Mouse (Mus musculus): Measurements from ENCODE around the gene Apbb1. TPM values are rescaled to one million over a fixed set of nuclear protein-coding genes. Genes with fewer than 3 reads are reported as not detected.

The Apbb1 gene
- polyA plus RNA-seq, 1 experiment, result 0.01 TPM

DNA sequence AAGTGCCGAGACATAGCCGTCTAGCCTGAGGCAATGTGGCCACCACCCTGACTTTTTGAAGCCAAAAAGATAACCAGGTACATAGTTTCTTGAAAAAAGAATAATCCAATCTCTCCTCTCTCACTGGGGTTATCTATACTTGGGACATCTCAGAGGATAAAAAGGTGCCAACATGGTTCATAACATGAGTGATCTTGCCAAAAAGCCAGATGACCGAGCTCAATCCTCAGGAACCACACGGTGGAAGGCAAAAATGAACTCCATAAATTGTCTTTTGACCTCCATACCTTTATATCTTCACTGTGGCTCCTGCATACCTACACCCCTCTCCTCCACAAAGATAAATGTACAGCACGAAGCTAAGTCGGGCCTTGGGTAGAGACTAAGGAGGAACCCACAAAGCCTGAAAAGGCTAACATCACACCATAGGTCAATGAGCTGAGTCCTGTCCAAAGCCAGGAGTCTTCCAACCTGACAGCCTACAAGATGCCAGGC is 4.0 kb downstream of the Apbb1 start:
- TF ChIP-seq TAL1 (IDR thresholded peaks at IDR 0.05; ENCODE audit: low read length) (no peak), GATA1 (IDR thresholded peaks at IDR 0.05; ENCODE audit: low read length) (no peak)
- Histone ChIP-seq H3K4me3 (replicated peaks) (no peak overlapping the region), H3K4me1 (ENCODE audit: control insufficient read depth) (peaks cover 9% of the 10 kb centered on the region), H3K36me3 (ENCODE audit: control insufficient read depth) (no peaks in the 10 kb centered on the region), H3K27me3 (ENCODE audit: control insufficient read depth) (peaks cover 30% of the 10 kb centered on the region), H3K9me3 (ENCODE audit: control insufficient read depth, low read length) (no peaks in the 10 kb centered on the region)

DNA sequence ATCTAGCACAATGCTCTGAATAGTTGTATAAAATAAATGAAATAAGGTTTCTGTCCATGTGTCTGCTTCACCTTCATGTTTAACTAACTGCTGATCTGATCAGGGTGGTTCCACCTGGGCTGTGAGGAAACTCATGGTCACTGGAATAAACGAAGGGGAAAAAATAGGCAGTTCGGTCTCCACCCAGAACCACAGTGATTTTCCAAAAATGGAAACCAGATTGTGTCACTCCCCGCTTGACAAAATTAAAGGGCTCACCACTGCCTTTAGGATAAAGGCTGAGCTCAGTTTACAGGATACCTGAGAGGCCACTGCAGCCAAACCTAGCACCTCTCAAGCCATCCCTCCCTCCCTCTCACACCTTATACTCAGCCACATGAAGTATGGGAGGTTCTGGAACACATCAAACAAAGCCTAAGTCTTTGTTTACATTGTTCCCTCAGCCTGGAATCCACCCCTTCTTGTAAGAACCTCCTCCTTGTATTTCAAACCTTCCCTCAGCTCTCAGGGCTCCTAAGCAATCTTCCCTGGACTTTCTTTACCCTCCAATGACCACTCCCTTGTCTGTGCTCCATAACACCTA is 5.2 kb downstream of the Apbb1 start:
- H3K4me3 ChIP-seq (replicated peaks), result no peak overlapping the region
- H3K4me1 ChIP-seq (ENCODE audit: control insufficient read depth), result peaks cover 7% of the 10 kb centered on the region
- no peak for TF ChIP-seq GATA1 (IDR thresholded peaks at IDR 0.05; ENCODE audit: low read length)
- peaks cover 20% of the 10 kb centered on the region for H3K27me3 ChIP-seq (ENCODE audit: control insufficient read depth)
- no peaks in the 10 kb centered on the region for H3K36me3 ChIP-seq (ENCODE audit: control insufficient read depth)
- H3K9me3 ChIP-seq (ENCODE audit: control insufficient read depth, low read length), result no peaks in the 10 kb centered on the region

DNA sequence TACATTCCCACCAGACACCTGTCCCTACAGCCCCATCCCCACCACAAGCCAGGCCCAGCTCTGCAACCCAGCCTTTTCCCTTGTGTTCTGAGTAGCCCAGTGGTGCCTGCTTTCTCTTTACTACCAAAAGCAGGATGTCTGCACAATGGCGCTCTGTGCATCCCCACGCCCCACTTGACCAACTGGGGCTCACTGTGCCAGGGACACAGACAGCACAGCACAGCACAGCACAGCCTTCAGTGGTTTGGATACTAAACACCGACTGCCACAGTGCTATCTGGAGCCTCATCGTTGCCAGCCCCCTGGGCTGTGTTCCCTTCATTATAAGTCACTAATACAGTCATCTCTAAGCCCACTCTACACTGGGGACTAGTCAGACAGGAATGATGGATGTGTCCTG is 6.9 kb downstream of the Apbb1 start:
- Histone ChIP-seq H3K4me3 (replicated peaks) (no peak overlapping the region), H3K4me1 (ENCODE audit: control insufficient read depth) (no peaks in the 10 kb centered on the region), H3K36me3 (ENCODE audit: control insufficient read depth) (no peaks in the 10 kb centered on the region), H3K27me3 (ENCODE audit: control insufficient read depth) (peaks cover 3% of the 10 kb centered on the region), H3K9me3 (ENCODE audit: control insufficient read depth, low read length) (no peaks in the 10 kb centered on the region)
- no peak for TF ChIP-seq TAL1 (IDR thresholded peaks at IDR 0.05; ENCODE audit: low read length)
- no peak for TF ChIP-seq GATA1 (IDR thresholded peaks at IDR 0.05; ENCODE audit: low read length)

DNA sequence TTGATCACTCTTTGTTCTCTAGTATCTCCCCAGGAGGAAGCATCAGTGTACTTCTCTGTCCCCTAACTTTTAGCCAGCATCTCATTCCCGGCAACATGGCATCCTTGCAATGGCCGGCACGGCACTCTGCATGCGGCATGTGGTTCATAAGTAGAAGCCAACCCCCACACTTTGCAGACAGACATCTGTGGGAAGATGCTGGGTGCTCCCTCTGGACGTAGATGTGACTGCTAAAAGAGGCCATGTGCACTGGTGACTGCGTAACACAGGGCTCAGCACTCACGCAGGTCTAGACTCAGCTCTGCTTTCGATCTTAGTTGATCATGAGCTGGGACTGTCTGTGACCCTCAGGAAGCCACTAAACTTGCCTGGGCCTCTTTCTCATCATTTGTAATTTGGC is 8.5 kb downstream of the Apbb1 start:
- H3K9me3 ChIP-seq (ENCODE audit: control insufficient read depth, low read length), result no peaks in the 10 kb centered on the region
- no peaks in the 10 kb centered on the region for H3K4me1 ChIP-seq (ENCODE audit: control insufficient read depth)
- TF ChIP-seq TAL1 (IDR thresholded peaks at IDR 0.05; ENCODE audit: low read length) (no peak), GATA1 (IDR thresholded peaks at IDR 0.05; ENCODE audit: low read length) (no peak)
- no peaks in the 10 kb centered on the region for H3K36me3 ChIP-seq (ENCODE audit: control insufficient read depth)
- peaks cover 4% of the 10 kb centered on the region; the same call in 1 of the 2 replicates for H3K27me3 ChIP-seq (ENCODE audit: control insufficient read depth)
- H3K4me3 ChIP-seq (replicated peaks), result no peak overlapping the region

DNA sequence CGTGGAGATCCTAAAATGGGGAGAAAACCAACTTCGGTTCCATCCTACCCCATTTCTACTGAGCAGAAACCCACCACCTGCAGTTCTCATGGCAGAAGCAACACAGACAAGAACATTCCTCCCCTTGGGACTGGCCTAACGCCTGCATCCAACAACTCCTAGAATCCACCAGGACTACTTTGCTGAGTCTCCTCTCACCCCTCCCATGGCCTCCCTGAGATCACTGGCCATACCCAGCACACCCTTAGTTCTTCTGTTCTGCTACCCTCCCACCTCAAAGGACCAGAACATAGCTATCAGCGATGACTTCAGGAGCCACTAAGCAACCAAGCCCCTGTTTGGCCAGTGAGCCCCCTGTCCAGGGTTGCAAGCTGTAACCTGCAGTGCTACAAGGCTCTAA is 10.7 kb downstream of the Apbb1 start:
- Histone ChIP-seq H3K4me3 (replicated peaks) (no peak overlapping the region), H3K27me3 (ENCODE audit: control insufficient read depth) (peaks cover 4% of the 10 kb centered on the region; the same call in 1 of the 2 replicates), H3K36me3 (ENCODE audit: control insufficient read depth) (no peaks in the 10 kb centered on the region), H3K9me3 (ENCODE audit: control insufficient read depth, low read length) (no peaks in the 10 kb centered on the region), H3K4me1 (ENCODE audit: control insufficient read depth) (no peaks in the 10 kb centered on the region)
- TF ChIP-seq GATA1 (IDR thresholded peaks at IDR 0.05; ENCODE audit: low read length), result no peak
- TF ChIP-seq TAL1 (IDR thresholded peaks at IDR 0.05; ENCODE audit: low read length), result no peak

DNA sequence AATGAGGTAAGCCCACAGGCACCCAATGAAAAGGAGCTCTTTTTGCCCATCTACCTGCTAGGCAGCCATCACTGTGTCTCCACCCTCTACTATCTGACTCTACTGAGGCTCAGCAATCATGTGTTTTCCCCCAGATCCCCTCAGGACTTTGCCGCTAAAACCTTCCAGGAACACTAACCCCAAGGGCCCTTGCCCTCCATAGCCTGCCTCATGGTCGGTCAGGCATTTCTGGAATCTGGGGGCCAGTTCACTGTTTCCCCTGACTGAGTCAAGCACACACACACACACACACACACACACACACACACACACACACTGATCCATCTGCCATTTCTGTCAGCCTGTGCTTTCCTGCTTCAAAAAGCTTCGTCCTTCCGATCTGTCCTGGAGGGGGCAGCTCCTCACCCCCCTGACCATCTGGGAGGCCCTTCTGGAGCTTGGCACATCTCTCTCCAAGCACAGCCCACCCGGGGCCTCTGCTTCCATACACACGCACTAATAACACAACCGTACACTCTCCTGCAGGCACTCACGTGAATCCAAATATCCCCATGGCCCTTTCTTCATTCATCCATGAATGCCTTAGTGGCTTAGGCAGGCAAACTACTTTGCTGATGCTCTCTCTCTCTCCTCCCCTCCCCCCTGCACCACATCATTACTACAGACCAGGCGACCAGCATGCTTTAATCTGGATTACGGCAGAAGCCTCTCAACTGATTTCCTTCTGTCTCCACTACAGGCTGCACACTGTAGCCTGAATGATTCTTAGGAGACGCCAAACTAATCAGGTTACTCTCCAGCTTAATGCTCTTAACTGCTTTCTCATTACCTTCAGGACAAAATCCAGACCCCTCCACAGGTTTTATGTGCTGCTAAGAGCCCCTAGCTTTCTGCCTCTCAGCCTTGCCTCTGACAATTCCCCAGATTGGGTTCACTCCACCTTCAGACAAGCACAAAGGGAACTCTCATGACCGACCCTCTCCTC is 11.6 kb downstream of the Apbb1 start:
- H3K4me3 ChIP-seq (replicated peaks), result no peak overlapping the region
- H3K4me1 ChIP-seq (ENCODE audit: control insufficient read depth), result no peaks in the 10 kb centered on the region
- TF ChIP-seq GATA1 (IDR thresholded peaks at IDR 0.05; ENCODE audit: low read length), result no peak
- no peak for TF ChIP-seq TAL1 (IDR thresholded peaks at IDR 0.05; ENCODE audit: low read length)
- H3K36me3 ChIP-seq (ENCODE audit: control insufficient read depth), result no peaks in the 10 kb centered on the region
- peaks cover 4% of the 10 kb centered on the region; the same call in 1 of the 2 replicates for H3K27me3 ChIP-seq (ENCODE audit: control insufficient read depth)
- H3K9me3 ChIP-seq (ENCODE audit: control insufficient read depth, low read length), result no peaks in the 10 kb centered on the region

DNA sequence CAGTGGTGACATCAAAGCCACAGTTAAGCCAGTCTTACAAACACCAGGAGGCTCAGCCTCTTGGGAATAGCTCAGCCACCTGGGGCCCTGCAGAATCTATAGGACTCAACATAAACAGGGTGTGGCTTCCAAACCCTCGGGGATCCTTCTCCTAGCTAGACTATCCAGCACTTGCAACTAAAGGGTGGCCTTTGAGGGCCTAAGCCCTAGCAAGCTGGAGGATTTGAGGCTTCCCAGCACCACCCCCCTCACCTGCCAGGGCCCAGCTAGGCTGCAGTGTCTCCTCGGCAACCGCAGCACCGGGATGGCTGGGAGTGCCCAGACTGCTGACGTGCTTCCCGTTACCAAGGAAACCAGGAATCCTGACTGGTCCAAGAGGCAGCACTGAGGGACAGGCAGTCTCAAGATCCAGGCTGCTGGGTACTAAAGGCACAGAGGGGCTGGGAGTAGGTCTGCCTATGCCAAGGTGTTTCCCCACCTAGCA is 12.4 kb downstream of the Apbb1 start:
- Histone ChIP-seq H3K9me3 (ENCODE audit: control insufficient read depth, low read length) (no peaks in the 10 kb centered on the region), H3K4me1 (ENCODE audit: control insufficient read depth) (no peaks in the 10 kb centered on the region), H3K27me3 (ENCODE audit: control insufficient read depth) (peaks cover 4% of the 10 kb centered on the region; the same call in 1 of the 2 replicates), H3K4me3 (replicated peaks) (no peak overlapping the region), H3K36me3 (ENCODE audit: control insufficient read depth) (no peaks in the 10 kb centered on the region)
- TF ChIP-seq TAL1 (IDR thresholded peaks at IDR 0.05; ENCODE audit: low read length) (no peak), GATA1 (IDR thresholded peaks at IDR 0.05; ENCODE audit: low read length) (no peak)

DNA sequence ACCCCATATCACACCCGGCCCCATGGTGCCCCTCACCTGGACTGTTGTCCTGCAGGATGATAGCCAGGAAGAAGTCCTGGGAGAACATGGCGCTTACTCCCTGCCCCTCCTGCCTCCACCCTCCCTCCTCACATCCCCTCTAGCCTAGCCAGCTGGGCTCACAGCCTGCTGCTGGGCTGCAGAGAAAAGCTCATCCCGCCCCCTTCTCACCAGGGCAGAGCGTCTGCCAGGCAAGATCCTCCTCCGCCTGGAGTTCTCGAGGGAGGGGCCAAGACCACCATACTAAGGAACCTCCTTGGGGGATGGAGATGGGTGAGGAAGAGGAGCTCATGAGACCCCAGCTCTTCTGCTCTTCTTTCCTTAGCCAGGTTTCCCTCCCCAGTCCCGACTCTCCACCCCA is 12.9 kb downstream of the Apbb1 start:
- no peaks in the 10 kb centered on the region for H3K4me1 ChIP-seq (ENCODE audit: control insufficient read depth)
- no peaks in the 10 kb centered on the region for H3K36me3 ChIP-seq (ENCODE audit: control insufficient read depth)
- no peak overlapping the region for H3K4me3 ChIP-seq (replicated peaks)
- peaks cover 4% of the 10 kb centered on the region; the same call in 1 of the 2 replicates for H3K27me3 ChIP-seq (ENCODE audit: control insufficient read depth)
- no peaks in the 10 kb centered on the region for H3K9me3 ChIP-seq (ENCODE audit: control insufficient read depth, low read length)
- TF ChIP-seq TAL1 (IDR thresholded peaks at IDR 0.05; ENCODE audit: low read length), result no peak
- TF ChIP-seq GATA1 (IDR thresholded peaks at IDR 0.05; ENCODE audit: low read length), result no peak

Measured in erythroblast, embryonic 14.5 days (primary cell).